Mouse (Mus musculus) 3134 (cell line): ENCODE results near the gene Oser1.
"Not testable (repeated sequence)": the region's sequence is repeated elsewhere in the genome, so short reads cannot be mapped to it uniquely, and the experiment has no call there.

Experiments used
- DNase-seq: peaks from one replicate; pipeline ENCODE4 v3.0.0-alpha.2; 2011; ENCODE audit warnings: low spot score; ENCODE audit not compliant: insufficient read length; ENCODE audit errors: extremely low read depth

Oser1 gene

DNA sequence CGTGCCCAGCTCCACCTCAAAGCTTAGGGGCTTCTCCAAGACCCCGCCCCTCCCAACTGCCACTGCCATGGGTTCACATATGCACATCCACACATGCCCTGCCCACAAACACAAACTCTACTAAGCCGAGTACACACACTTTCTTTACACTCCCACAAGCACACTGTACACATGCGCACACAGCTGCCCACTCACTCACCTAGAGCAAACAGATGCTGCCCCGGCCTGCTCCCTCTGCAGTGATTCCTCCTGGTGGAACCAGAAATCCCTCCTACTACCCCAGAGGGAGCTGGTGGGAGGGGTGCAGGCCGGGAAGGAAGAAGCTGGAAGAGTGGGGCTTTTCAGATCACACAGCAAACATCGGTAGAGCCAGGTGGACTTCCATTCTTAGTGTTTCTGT lies 19.5 kb upstream of the Oser1 start:
- DNase-seq: no peak

- no peak for DNase-seq
Measured at GRCm38 (mm10) chr2:163443543-163443942, 19.0 kb upstream of the Oser1 start.

- no peak for DNase-seq
Measured at GRCm38 (mm10) chr2:163439488-163439887, 15.0 kb upstream of the Oser1 start.

DNA sequence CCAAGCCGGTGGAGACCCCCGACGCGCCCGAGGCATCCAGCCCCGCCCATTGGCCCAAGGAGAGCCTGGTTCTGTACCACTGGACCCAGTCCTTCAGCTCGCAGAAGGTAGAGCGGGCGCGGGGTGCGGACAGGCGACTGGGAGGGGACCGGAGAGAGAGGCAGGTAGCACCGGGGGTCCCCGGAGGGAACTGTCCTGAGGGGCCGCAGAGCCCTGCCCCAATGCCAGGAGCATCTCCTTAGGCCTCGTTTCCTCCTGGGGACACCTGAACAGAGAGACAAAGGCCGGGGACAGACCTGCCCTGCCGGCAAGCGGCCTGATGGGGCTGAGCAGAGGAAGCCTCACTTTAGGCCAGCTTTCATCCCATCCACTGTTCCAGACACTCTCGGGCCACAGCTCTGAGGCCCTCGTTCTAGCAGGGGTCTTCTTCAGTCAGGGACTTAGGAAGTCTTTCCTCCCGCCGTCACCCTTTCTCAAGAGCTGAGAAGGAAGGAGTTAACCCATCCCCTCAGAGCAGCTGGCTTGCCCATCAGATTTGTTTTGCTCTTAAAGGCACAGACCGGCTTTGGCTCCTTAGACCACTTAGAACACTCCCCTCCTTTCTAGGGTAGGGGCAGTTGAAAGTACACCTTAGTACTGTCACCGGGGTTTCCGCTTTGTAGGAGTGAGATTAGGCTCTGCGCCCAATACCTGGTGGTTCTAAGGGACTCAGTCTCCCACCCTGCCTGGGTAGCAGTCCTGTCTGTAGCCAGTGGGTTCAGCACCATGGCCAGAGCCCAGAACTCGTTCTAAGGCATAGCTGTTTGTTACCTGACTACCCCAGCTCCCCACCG lies 14.3 kb upstream of the Oser1 start:
- DNase-seq: no peak

DNA sequence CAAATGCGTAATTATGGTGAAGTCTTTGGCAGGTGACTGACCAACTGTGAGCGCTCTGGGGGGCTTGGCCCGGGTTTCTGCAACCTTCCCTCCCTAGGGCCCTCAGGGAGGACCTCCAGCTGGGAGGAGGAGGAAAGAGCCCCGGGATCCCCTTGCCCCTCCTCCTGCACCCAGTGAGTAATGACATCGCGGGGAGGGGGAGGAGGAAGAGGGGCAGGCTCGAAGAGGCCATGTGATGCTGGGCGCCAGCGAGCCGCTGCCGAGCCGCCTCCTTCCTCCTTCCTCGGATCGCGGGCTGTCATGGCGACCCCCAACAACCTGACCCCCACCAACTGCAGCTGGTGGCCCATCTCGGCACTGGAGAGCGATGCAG lies 13.7 kb upstream of the Oser1 start, which contains the start of gene Gdap1l1:
TSS of gene Gdap1l1 (plus strand) at position 231 of the 373 bp plus-strand sequence.
- no peak for DNase-seq

DNA sequence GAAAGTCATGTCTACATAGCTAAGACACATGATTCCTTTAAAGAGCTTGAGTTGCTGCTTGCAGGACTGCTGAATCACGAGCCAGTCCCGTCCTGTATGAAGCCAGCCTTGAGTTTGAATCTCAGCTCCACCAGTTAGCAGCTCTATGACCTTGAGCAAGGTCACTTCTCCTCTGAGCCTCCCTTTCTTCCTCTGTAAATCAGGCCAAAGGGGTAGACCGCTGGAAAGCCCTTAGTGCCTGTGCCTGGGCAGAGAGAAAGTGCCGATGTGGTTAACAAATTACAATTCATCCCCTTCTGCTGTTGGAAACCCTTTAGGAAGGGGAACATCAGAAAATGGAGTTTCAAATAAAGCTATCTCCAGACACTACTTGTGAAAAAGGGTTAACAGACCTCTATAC lies 13.3 kb upstream of the Oser1 start:
- DNase-seq: no peak

DNA sequence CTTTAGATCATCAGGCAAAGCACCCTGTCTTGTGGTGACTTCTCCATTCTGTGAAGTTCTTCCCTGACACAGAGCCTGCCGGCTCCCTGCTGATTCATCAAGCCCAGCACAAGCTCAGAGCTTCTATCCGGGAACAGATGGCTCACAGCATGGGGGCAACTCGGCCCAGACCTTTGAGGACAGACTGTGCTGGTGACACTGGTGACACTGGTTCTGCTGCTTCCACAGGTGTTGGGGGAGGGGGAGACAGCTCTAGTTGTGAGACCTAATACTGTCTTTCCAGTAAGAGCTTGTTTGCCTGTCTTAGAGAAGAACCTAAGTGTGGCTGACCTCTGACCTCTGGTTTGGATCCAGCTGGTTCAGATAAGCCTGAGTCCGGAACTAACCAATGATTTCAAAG lies 9.5 kb upstream of the Oser1 start:
- no peak for DNase-seq

GRCm38 (mm10) chr2:163431289-163431688 lies 6.8 kb upstream of the Oser1 start:
- no peak for DNase-seq

DNA sequence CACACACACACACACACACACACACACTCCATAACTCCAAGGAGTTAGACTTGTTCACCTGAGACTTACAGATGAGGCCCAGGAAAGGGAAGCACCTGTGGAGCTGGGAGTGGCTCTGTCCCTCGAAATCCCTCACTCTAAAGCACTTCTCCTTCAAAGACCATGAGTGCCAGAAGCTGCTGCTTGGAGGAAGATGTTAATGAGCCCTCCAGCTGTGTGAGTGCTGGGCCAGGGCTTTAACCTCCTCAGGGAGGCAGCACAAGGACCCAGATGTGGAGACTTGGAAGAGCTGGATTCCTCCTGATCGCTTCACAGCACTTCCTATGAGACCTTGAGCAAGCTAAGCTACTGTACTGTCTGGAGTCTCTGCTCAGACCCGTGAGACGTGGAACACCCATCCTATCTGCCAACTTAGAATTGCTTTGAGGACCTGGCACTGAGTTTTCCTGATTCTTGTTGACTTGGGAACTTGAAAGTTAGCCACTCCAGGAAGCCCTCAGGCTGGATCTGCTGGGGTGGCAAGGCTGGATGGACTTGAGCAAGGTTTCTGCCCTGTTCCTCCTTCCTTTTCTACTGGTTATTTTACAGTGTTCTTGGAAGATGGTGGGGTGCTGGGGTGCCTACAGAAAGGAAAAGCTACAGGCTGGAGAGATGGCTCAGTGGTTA lies 4.0 kb upstream of the Oser1 start:
- DNase-seq: no peak

DNA sequence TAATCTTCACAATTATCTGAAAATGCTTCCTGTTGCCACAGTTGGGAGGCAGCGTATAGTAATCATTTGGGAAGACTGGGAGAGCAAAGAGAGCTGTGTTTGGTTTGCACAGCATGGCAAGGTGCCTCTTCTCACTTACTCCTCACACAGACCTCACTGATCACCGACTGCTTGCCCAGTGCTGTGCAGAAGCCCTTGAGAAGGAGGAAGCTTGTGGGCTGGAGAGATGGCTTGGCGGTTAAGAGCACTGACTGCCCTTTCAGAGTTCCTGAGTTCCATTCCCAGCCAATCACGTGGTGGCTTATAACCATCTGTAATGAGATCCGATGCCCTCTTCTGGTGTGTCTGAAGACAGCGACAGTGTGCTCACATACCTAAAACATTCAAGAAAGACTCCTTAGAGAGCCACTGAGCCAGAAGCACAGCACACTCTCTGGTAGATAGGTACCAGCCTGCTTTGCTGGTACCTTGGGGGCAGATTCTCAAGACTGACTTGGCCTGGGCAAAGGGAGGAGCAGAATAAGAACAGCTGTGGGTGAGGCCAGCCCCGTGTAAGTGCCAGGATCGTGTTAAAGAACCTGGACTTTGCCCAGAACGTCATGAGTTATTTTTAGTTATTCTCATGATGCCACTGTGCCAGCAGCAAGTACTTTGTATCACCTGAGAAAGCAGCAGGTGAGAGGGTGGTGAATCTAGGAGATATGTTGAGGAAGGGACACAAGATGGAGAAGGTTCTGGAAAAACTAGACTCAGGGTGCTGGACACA lies 1.4 kb downstream of the Oser1 start:
- DNase-seq: no peak

DNA sequence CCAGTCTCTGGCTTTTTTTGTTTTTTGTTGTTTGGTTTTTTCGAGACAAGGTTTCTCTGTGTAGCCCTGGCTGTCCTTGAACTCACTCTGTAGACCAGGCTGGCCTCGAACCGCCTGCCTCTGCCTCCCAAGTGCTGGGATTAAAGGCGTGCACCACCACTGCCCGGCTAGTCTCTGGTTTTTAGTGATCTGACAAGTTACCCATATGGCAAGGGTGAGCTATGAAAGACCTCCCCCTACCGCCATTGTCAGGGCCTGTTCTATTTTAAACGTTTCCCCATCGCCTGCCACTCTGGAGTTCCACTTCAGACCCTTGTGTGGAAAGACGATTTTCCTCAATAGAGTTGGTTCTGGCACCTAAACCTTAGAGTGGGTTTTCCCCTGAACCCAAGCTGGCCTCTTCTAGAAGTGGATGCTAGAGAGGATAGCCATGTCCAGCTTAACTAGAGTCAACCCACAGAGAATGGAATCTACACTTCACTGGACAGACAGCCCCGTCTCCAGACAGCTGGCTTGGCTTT lies 4.1 kb downstream of the Oser1 start:
- DNase-seq: peak; percentile 36

DNA sequence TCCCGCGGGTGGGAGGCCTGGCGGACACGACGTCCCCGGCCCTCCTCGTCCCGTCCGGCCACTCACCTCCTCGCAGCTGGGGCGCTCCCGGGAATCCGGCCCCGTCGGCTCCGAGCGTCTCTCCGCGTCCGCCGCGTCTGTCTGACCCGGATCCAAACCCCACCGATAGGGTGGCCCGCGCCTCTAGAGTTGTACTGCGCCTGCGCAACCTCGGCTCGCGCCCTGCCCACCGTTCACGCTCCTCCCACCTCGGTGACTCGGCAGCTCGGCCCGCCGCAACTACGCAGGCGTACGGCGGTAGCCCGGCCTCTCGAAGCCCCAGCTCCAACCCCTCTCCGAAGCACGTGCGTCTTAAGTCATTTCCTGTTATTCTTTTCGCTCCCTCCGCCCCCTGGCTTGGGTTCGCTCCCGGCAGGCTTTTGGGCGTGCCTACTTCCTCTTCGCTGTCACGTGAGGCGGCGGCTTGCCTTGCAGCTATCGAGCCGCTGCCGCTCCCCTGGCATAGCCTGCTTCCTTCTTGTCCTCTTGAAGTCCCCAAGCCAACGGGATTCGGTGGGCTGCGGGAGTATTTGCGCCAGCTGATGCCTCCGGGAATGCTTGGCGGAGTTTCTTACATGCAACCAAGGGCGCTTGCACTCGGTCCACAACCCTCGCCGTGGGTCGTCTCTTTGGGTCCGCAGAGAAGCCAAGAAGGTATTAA lies 5.0 kb downstream of the Oser1 start:
- DNase-seq: peak; percentile 99

DNA sequence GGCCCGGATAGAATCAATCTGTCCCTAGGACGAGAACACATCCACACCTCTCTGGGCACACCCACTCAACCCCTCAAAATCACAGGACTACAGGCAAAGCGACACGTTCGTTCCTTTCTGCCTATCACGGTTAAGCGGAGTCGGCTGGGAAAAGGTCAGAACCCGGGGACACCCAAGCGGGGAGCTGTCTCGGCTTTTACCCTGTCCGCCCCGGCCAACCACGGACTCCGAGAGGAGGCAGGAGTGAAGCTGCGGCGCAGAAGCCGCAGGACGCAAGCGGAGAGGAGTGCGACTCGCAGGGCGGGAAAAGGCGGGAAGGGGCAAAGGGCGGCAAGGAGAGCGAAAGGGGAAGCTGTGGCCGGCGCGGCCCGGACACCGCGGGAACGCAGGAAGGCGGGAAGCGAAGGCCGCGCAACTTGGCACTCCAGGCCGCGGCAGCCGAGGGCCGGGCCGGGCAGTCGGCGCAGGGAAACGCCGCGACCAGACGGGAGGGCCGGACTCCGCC lies 5.6 kb downstream of the Oser1 start:
- DNase-seq: no peak

DNA sequence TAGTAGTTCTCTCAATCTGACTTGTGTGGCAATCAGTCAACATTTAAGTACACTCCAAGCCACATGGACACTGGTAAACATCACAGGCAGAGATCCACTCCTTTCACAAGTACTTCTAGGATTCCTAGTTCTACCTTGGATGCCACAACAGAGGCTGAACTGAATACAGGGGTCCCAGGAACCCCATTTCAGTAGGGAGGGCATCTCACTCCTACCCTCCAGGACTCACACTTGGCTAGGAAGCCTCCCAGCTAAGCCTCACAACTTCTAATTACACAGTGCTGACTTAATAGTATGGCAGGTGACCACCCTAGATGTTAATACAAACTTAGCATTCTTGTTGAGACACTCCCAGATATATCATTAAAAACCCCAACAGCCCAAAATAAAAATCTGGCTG lies 6.7 kb downstream of the Oser1 start:
- DNase-seq: no peak

DNA sequence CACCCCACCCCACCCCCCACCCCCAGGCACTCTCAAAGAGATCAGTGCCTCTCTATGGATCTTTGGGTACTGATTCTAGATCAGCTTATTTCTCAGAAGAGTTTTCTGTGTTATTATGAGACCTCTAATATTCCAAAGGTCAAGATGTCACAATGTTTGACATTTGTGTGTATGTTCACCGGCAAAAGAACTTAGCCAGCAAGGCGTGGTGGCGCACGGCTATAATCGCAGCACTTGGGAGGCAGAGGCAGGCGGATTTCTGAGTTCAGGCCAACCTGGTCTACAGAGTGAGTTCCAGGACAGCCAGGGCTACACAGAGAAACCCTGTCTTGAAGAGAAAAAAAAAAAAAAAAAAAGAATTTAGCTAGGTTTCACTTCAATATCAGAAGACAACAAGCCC lies 7.5 kb downstream of the Oser1 start:
- DNase-seq: no peak

DNA sequence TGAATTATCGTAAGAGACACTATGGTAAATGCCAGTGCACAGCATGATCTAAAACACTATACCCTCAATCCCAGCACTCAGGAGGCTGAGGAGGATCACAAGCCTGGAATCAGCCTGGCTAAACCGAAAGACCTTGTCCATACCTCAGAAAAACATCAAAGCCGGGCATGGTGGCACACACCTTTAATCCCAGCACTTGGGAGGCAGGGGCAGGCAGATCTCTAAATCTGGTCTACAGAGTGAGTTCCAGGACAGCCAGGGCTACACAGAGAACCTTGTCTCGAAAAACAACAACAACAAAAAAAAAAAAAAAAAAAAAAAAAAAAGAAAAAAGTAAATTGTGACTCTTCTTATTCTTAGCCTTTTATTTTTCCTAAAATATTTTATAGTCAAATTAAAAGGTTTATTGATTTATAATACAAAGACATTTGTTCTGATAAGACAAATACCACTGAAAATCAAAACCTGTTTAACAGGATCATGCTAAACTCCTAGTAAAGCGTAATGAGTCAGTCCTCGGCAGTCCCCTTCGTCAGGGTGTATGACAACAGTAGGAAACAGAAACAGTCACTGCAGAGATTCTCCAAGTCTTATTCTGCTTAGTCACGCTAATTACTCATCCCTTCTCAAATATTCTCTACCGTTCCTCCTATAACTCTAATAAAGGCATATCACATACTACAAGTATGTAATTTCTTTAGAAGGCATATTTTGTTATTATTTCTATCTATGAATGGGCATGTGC lies 11.5 kb downstream of the Oser1 start:
- DNase-seq: peak; percentile 30

- DNase-seq: no peak
Measured at GRCm38 (mm10) chr2:163412419-163412818, 12.1 kb downstream of the Oser1 start.

GRCm38 (mm10) chr2:163411840-163412239 lies 12.7 kb downstream of the Oser1 start:
- no peak for DNase-seq

DNA sequence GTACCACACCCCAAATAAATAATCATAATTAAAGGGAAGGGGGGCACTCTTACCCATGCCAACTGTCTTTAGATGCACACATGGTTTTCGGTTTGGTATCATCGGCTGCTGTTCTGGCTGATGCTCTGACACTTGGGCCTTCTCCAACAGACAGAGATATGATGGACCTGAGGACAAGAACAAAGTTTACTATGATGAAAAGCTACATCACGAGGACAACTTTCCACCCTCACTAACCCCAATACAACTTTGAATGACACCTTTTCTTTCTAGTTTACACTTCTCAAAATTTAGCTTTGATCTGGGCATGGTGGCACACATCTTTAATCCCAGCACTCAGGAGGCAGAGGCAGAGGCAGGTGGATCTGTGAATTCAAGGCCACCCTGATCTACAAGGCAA lies 13.2 kb downstream of the Oser1 start:
- DNase-seq: not testable (repeated sequence)

GRCm38 (mm10) chr2:163410211-163410610 lies 14.3 kb downstream of the Oser1 start:
- no peak for DNase-seq
